ENCODE assay signal across 12 mouse cellular contexts in the genomic region with DNA sequence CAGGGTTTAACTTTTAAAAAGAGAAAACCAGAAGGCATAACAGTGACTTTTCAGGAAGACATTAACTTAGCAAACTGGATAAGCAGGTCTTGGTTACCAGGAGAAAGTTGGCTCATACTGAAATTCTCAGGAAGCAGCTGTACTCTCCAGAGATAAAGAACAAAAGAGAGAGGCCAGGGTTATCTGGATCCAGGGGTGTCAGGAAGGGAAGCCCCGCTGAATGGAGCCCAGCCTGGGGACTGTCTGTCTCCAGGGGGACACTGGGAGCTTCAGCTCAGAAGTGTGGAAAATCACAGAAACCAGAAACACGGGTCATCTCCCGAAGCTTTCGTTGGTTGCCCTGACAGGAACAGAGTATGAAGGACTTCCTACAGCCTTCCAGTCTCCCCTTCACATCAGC. TPM values are rescaled to one million over a fixed set of nuclear protein-coding genes. Genes with fewer than 3 reads are reported as not detected.
DNase-seq lines count a peak whose midpoint lies in the region; ATAC-seq and TF ChIP-seq lines count a peak whose summit lies in the region.
"Had no signal": no experiment of that assay in that cellular context is flagged by ENCODE, and none has a peak within 500 bp of the region (broad histone marks: within the 10 kb centered on the region; RNA-seq: fewer than 3 reads in every experiment).

No protein-coding gene starts in this region.

- H3K36me3 ChIP-seq in lung, embryonic 15.5 days: no peaks in the 10 kb centered on the region
- no peaks in the 10 kb centered on the region for H3K36me3 ChIP-seq in heart, embryonic 11.5 days (ENCODE audit: control insufficient read depth, insufficient read depth, low read length)
- H3K36me3 ChIP-seq in stomach, embryonic 15.5 days: no peaks in the 10 kb centered on the region
- H3K36me3 ChIP-seq in thymus, adult 2 months (ENCODE audit: control insufficient read depth, insufficient read depth, low read length): no peaks in the 10 kb centered on the region
- H3K36me3 ChIP-seq: hindbrain, embryonic 12.5 days; midbrain, embryonic 12.5 days had no signal

- no peak overlapping the region for H3K9ac ChIP-seq in lung, embryonic 15.5 days
- H3K9ac ChIP-seq in heart, embryonic 11.5 days (ENCODE audit: low read depth, low read length): peak overlapping the region; percentile 39; the same call in 1 of the 2 replicates
- H3K9ac ChIP-seq in stomach, embryonic 15.5 days: no peak overlapping the region
- H3K9ac ChIP-seq: hindbrain, embryonic 12.5 days; midbrain, embryonic 12.5 days had no signal

- TF ChIP-seq POLR2A in thymus, adult 2 months (IDR thresholded peaks at IDR 0.05; ENCODE audit: control insufficient read depth, extremely low read depth, insufficient read depth, low read length, poor library complexity): no peak

- no peaks in the 10 kb centered on the region for H3K9me3 ChIP-seq in lung, embryonic 15.5 days
- H3K9me3 ChIP-seq in heart, embryonic 11.5 days (replicated peaks; ENCODE audit: control insufficient read depth, low read length): no peaks in the 10 kb centered on the region
- no peaks in the 10 kb centered on the region for H3K9me3 ChIP-seq in stomach, embryonic 15.5 days
- H3K9me3 ChIP-seq: hindbrain, embryonic 12.5 days; midbrain, embryonic 12.5 days had no signal

- no peak for TF ChIP-seq CTCF in thymus, adult 2 months (IDR thresholded peaks at IDR 0.05; ENCODE audit: borderline replicate concordance, control insufficient read depth, extremely low read depth, insufficient read depth, low read length, poor library complexity)

- no peak overlapping the region for H3K4me2 ChIP-seq in lung, embryonic 15.5 days
- H3K4me2 ChIP-seq in heart, embryonic 11.5 days: peak overlapping the region; percentile 27; the same call in 1 of the 2 replicates
- H3K4me2 ChIP-seq in stomach, embryonic 15.5 days: no peak overlapping the region
- H3K4me2 ChIP-seq: hindbrain, embryonic 12.5 days; midbrain, embryonic 12.5 days had no signal

- no peak for DNase-seq in lung, postnatal 10 days
- peak; percentile 26 for DNase-seq in kidney, adult 9 months
- no peak for DNase-seq in thymus, adult 2 months
- DNase-seq in layer of hippocampus, adult 18-20 months (ENCODE audit: low spot score in 2 of 2): no peak
- no peak for DNase-seq in urinary bladder, adult 18-20 months (ENCODE audit: low spot score in 2 of 2)
- DNase-seq: gastrocnemius, adult 2 months; layer of hippocampus, adult 9-11 months had no signal

- H3K27me3 ChIP-seq in lung, embryonic 15.5 days: no peaks in the 10 kb centered on the region
- H3K27me3 ChIP-seq in heart, embryonic 11.5 days (ENCODE audit: control insufficient read depth, insufficient read depth, low read length): no peaks in the 10 kb centered on the region
- no peaks in the 10 kb centered on the region for H3K27me3 ChIP-seq in stomach, embryonic 15.5 days (replicated peaks)
- H3K27me3 ChIP-seq in thymus, adult 2 months (ENCODE audit: control insufficient read depth, insufficient read depth, low read length): no peaks in the 10 kb centered on the region
- H3K27me3 ChIP-seq: hindbrain, embryonic 12.5 days; midbrain, embryonic 12.5 days had no signal

- H3K4me1 ChIP-seq in lung, embryonic 15.5 days: peaks cover 22% of the 10 kb centered on the region
- H3K4me1 ChIP-seq in heart, embryonic 11.5 days (ENCODE audit: control insufficient read depth, insufficient read depth, low read length): peaks cover 33% of the 10 kb centered on the region
- 0 out of 2 replicates have a peak, but pooled peaks cover 4% of the 10 kb centered on the region for H3K4me1 ChIP-seq in stomach, embryonic 15.5 days
- no peaks in the 10 kb centered on the region for H3K4me1 ChIP-seq in thymus, adult 2 months (replicated peaks; ENCODE audit: control insufficient read depth, insufficient read depth, low read length)

- 21% methylated on average over 4 of the region's 4 CpGs for WGBS in lung, embryonic 15.5 days
- WGBS in heart, embryonic 11.5 days (ENCODE audit: insufficient replicate concordance): 8% methylated on average over 4 of the region's 4 CpGs
- WGBS in stomach, embryonic 15.5 days: 43% methylated on average over 4 of the region's 4 CpGs
- 84% methylated on average over 4 of the region's 4 CpGs for WGBS in thymus, adult 2 months

- H3K4me3 ChIP-seq in lung, embryonic 15.5 days: no peak overlapping the region
- H3K4me3 ChIP-seq in heart, embryonic 11.5 days (ENCODE audit: low read depth, low read length): no peak overlapping the region
- H3K4me3 ChIP-seq in stomach, embryonic 15.5 days (replicated peaks): no peak overlapping the region
- no peak overlapping the region for H3K4me3 ChIP-seq in thymus, adult 2 months (ENCODE audit: control insufficient read depth, insufficient read depth, low read length)
- H3K4me3 ChIP-seq: gastrocnemius, adult 2 months; hindbrain, embryonic 12.5 days; midbrain, embryonic 12.5 days had no signal

- ATAC-seq in lung, embryonic 15.5 days (ENCODE audit: borderline replicate concordance, extremely low read depth, low FRiP score, low TSS enrichment): no peak
- ATAC-seq in heart, embryonic 11.5 days (replicated peaks; ENCODE audit: insufficient number of reproducible peaks, low FRiP score, low TSS enrichment): peak; percentile 60; the same call in 1 of the 2 replicates
- ATAC-seq in stomach, embryonic 15.5 days (ENCODE audit: insufficient read depth, low FRiP score, low read depth): no peak

- H3K27ac ChIP-seq in lung, embryonic 15.5 days: peak overlapping the region; percentile 72
- peak overlapping the region; percentile 86 for H3K27ac ChIP-seq in heart, embryonic 11.5 days (ENCODE audit: low read depth, low read length)
- peak overlapping the region; percentile 73 for H3K27ac ChIP-seq in stomach, embryonic 15.5 days
- H3K27ac ChIP-seq in thymus, adult 2 months (ENCODE audit: control insufficient read depth, insufficient read depth, low read length): no peak overlapping the region
- H3K27ac ChIP-seq: gastrocnemius, adult 2 months; hindbrain, embryonic 12.5 days; midbrain, embryonic 12.5 days had no signal

RNA-seq across cellular contexts. Expression of gene Fstl1, which starts 22.2 kb away (rescaled TPM):
- polyA plus RNA-seq in lung, embryonic 15.5 days (2015; fragmentation: Nextera tagmentation; extraction: Ambion mirVana): 520 and 550 TPM in 2 replicates
- 500 and 503 TPM in 2 replicates for polyA plus RNA-seq in heart, embryonic 11.5 days (2014; fragmentation: Nextera tagmentation; extraction: Ambion mirVana)
- polyA plus RNA-seq in stomach, embryonic 15.5 days (2015; fragmentation: Nextera tagmentation; extraction: Ambion mirVana): 327 and 347 TPM in 2 replicates
- polyA plus RNA-seq in thymus, adult 2 months (2012; rRNA removed): 9.2 and 9.6 TPM in 2 replicates
- total RNA-seq in layer of hippocampus, adult 18-20 months (2021): 10 to 100 TPM; 31.3 to 34.0 TPM

Comparison
In these comparisons a context has a peak if more than half of its experiments do, and no peak if none do; other contexts are left out.
1. RNA of gene Fstl1, which starts 22.2 kb away (polyA plus RNA-seq): 520 to 550 TPM in lung, embryonic 15.5 days, 500 to 503 TPM in heart, embryonic 11.5 days and 327 to 347 TPM in stomach, embryonic 15.5 days; 9.2 to 9.6 TPM in thymus, adult 2 months; every median in the first group is over 10 times any median in the second.